Mouse (Mus musculus) heart, postnatal 0 days (tissue): Measurements from ENCODE around the gene Tmem107.

Source experiments
- CTCF ChIP-seq: IDR thresholded peaks from 2 replicates; pipeline ENCODE4 v1.5.1; 2016; ENCODE audit warnings: antibody characterized with exemption, control low read depth, low read depth
- EP300 ChIP-seq: IDR thresholded peaks from 2 replicates; pipeline ENCODE4 v1.6.1; 2016; ENCODE audit warnings: antibody characterized with exemption, low read depth

DNA sequence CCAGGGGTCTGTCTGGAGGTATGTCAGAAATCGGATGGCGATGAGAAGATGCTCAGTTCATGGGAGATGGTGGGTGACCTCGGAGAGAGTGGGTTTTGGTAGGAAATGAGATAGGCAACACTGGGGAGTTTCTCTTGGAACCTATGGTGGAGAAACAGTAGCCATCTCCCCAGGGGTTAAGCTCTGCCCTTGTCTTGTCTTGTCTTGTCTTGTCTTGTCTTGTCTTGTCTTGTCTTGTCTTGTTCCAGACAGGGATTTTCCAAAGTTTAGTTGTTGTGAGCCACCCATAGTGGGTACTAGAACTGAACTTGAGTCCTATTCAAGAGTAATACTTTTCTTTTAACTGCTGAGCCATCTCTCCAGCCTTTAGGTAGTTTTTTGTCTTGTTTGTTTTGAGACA is 44.0 kb upstream of the Tmem107 start:
- TF ChIP-seq EP300 (no peak), CTCF (no peak)
